Mouse (Mus musculus): ENCODE data around the gene Tcn2. TPM values are rescaled to one million over a fixed set of nuclear protein-coding genes. Genes with fewer than 3 reads are reported as not detected.
A peak's percentile ranks its signal among the peaks of the same experiment; 100 is the strongest.
"Not testable (repeated sequence)": the region's sequence is repeated elsewhere in the genome, so short reads cannot be mapped to it uniquely, and the experiment has no call there.

Tcn2 gene
- polyA plus RNA-seq, 1 experiment from 2014 or later = 28.3 TPM

GRCm38 (mm10) chr11:3960901-3961300 is 28.9 kb upstream of the Tcn2 start:
- no peaks in the 10 kb centered on the region for H3K9me3 ChIP-seq
- H3K27ac ChIP-seq = no peak overlapping the region
- H3K27me3 ChIP-seq (replicated peaks) = no peaks in the 10 kb centered on the region

GRCm38 (mm10) chr11:3955371-3955770 is 23.4 kb upstream of the Tcn2 start:
- not testable (repeated sequence) for ATAC-seq (ENCODE audit: low FRiP score, low read depth); H3K4me3 ChIP-seq; H3K4me2 ChIP-seq (replicated peaks); H3K36me3 ChIP-seq; H3K27me3 ChIP-seq (replicated peaks); H3K4me1 ChIP-seq; H3K27ac ChIP-seq; H3K9me3 ChIP-seq; H3K9ac ChIP-seq
- WGBS = 78% methylated on average over 4 of the region's 4 CpGs

More at GRCm38 (mm10) chr11:3960901-3961300, 28.9 kb upstream of the Tcn2 start:
- ATAC-seq (ENCODE audit: low FRiP score, low read depth) = no peak
- WGBS = 56% methylated on average over 2 of the region's 2 CpGs
- Histone ChIP-seq H3K36me3 (no peaks in the 10 kb centered on the region), H3K4me3 (no peak overlapping the region), H3K9ac (no peak overlapping the region), H3K4me1 (peaks cover 8% of the 10 kb centered on the region), H3K4me2 (replicated peaks) (no peak overlapping the region)

GRCm38 (mm10) chr11:3954876-3955275 is 22.9 kb upstream of the Tcn2 start:
- H3K4me2 ChIP-seq (replicated peaks); H3K36me3 ChIP-seq; H3K9me3 ChIP-seq; H3K9ac ChIP-seq; H3K27ac ChIP-seq; H3K4me1 ChIP-seq; ATAC-seq (ENCODE audit: low FRiP score, low read depth); H3K27me3 ChIP-seq (replicated peaks); H3K4me3 ChIP-seq: not testable (repeated sequence)
- 84% methylated on average over 5 of the region's 5 CpGs for WGBS

GRCm38 (mm10) chr11:3946386-3946785 is 14.4 kb upstream of the Tcn2 start:
- no peak for ATAC-seq (ENCODE audit: low FRiP score, low read depth)
- 15% methylated on average over 1 of the region's 1 CpGs for WGBS
- Histone ChIP-seq H3K9ac (no peak overlapping the region), H3K4me2 (replicated peaks) (no peak overlapping the region), H3K36me3 (no peaks in the 10 kb centered on the region), H3K27me3 (replicated peaks) (no peaks in the 10 kb centered on the region), H3K27ac (no peak overlapping the region), H3K4me1 (no peaks in the 10 kb centered on the region), H3K4me3 (no peak overlapping the region), H3K9me3 (no peaks in the 10 kb centered on the region)

DNA sequence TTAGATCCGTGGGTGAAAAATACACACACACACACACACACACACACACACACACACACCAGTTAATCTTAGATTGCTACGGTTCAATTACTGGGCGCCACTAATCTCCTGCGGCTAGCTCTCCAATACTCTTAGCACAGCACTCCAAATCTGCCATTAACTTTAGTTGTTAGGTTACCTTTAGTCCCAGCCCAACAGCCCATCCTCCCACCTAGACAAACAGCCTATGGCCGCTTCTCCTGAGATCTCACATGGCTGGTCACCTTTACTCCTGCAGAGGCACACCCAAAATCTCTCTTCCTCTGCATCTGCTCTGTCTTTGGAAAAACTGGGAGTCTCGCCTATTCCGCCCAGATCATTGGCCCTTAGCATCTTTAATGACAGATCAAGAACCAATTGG is 9.4 kb upstream of the Tcn2 start:
- no peaks in the 10 kb centered on the region for H3K9me3 ChIP-seq
- H3K4me3 ChIP-seq = no peak overlapping the region
- H3K36me3 ChIP-seq = no peaks in the 10 kb centered on the region
- H3K4me2 ChIP-seq (replicated peaks) = no peak overlapping the region
- no peaks in the 10 kb centered on the region for H3K27me3 ChIP-seq (replicated peaks)
- no peak overlapping the region for H3K9ac ChIP-seq
- H3K27ac ChIP-seq = no peak overlapping the region
- no peak for ATAC-seq (ENCODE audit: low FRiP score, low read depth)
- 87% methylated on average over 7 of the region's 7 CpGs for whole genome bisulfite sequencing
- no peaks in the 10 kb centered on the region for H3K4me1 ChIP-seq

GRCm38 (mm10) chr11:3937321-3937874 is 5.4 kb upstream of the Tcn2 start:
- Histone ChIP-seq H3K4me2 (replicated peaks) (no peak overlapping the region), H3K4me3 (no peak overlapping the region), H3K27me3 (replicated peaks) (no peaks in the 10 kb centered on the region), H3K9ac (no peak overlapping the region), H3K9me3 (no peaks in the 10 kb centered on the region), H3K36me3 (no peaks in the 10 kb centered on the region), H3K4me1 (no peaks in the 10 kb centered on the region), H3K27ac (no peak overlapping the region)
- ATAC-seq (ENCODE audit: low FRiP score, low read depth) = no peak
- WGBS = 77% methylated on average over 13 of the region's 13 CpGs

DNA sequence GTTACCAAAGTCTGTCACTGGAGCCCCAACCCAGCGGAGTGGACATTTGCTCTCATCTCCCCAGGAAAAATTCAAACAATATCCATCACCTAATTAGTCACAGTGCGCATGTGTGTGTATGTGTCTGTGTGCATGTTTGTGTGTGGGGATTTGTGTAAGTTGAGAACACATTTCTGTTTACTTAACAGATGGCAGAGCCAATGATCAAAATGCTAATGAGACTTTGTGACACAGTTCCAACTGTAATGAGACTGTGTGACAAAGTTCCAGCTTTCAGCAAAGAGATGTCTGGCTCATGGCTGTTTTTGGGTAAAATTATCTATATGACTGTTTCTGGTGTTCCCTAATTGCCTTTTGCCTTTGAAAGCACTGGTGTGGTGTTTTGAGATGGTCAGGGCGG is 4.4 kb upstream of the Tcn2 start:
- WGBS = 82% methylated on average over 3 of the region's 3 CpGs

GRCm38 (mm10) chr11:3935135-3935534 is 3.2 kb upstream of the Tcn2 start:
- H3K4me2 ChIP-seq (replicated peaks) = no peak overlapping the region
- no peak overlapping the region for H3K27ac ChIP-seq
- no peak for ATAC-seq (ENCODE audit: low FRiP score, low read depth)
- H3K4me1 ChIP-seq = peaks cover 13% of the 10 kb centered on the region
- H3K9ac ChIP-seq = no peak overlapping the region
- 75% methylated on average over 4 of the region's 4 CpGs for WGBS
- no peaks in the 10 kb centered on the region for H3K9me3 ChIP-seq
- H3K4me3 ChIP-seq = no peak overlapping the region
- no peaks in the 10 kb centered on the region for H3K36me3 ChIP-seq
- no peaks in the 10 kb centered on the region for H3K27me3 ChIP-seq (replicated peaks)

More for the DNA sequence above, 4.4 kb upstream of the Tcn2 start:
- H3K4me2 ChIP-seq (replicated peaks) = no peak overlapping the region
- no peaks in the 10 kb centered on the region for H3K9me3 ChIP-seq
- no peaks in the 10 kb centered on the region for H3K27me3 ChIP-seq (replicated peaks)
- H3K27ac ChIP-seq = no peak overlapping the region
- no peak overlapping the region for H3K4me3 ChIP-seq
- no peak for ATAC-seq (ENCODE audit: low FRiP score, low read depth)
- H3K4me1 ChIP-seq = peaks cover 8% of the 10 kb centered on the region
- no peaks in the 10 kb centered on the region for H3K36me3 ChIP-seq
- H3K9ac ChIP-seq = no peak overlapping the region

- WGBS = 88% methylated on average over 9 of the region's 9 CpGs
- Histone ChIP-seq H3K4me1 (peaks cover 13% of the 10 kb centered on the region), H3K9me3 (no peaks in the 10 kb centered on the region)
Measured at GRCm38 (mm10) chr11:3933756-3934285, 1.9 kb upstream of the Tcn2 start.

DNA sequence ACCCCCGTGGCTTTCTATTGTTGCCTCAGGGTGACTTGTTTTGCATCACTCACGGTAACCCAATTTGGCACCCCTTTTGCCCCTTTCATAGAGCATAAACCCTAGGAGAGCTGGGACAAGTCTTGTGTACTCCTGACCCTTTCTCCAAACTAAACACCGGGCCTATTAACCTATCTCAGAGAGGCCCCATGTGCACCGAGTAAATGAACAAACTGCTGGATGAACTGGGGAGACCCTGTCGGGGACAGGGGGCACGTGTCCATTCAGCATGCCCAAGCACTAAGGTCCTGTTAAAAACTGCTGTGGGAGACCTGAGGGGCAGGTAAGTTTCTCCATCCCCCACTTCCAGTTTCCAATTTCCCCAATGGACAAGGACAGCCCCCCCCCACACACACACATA is 1.0 kb downstream of the Tcn2 start:
- H3K27ac ChIP-seq = no peak overlapping the region
- H3K9me3 ChIP-seq = no peaks in the 10 kb centered on the region
- H3K4me3 ChIP-seq = peak overlapping the region; percentile 53
- WGBS = 18% methylated on average over 6 of the region's 6 CpGs
- peak; percentile 30; the same call in 1 of the 2 replicates for ATAC-seq (ENCODE audit: low FRiP score, low read depth)
- no peak overlapping the region for H3K9ac ChIP-seq
- H3K4me1 ChIP-seq = peaks cover 13% of the 10 kb centered on the region
- H3K4me2 ChIP-seq (replicated peaks) = peak overlapping the region; percentile 88
- 0 out of 2 replicates have a peak, but pooled peaks cover 8% of the 10 kb centered on the region for H3K36me3 ChIP-seq
- no peaks in the 10 kb centered on the region for H3K27me3 ChIP-seq (replicated peaks)

More at GRCm38 (mm10) chr11:3933756-3934285, 1.9 kb upstream of the Tcn2 start:
- H3K27ac ChIP-seq = no peak overlapping the region
- H3K36me3 ChIP-seq = no peaks in the 10 kb centered on the region
- no peak overlapping the region for H3K9ac ChIP-seq
- no peak for ATAC-seq (ENCODE audit: low FRiP score, low read depth)
- H3K27me3 ChIP-seq (replicated peaks) = no peaks in the 10 kb centered on the region
- H3K4me2 ChIP-seq (replicated peaks) = no peak overlapping the region
- H3K4me3 ChIP-seq = no peak overlapping the region

GRCm38 (mm10) chr11:3930019-3930418 is 1.9 kb downstream of the Tcn2 start:
- ATAC-seq (ENCODE audit: low FRiP score, low read depth) = no peak
- Histone ChIP-seq H3K4me2 (replicated peaks) (no peak overlapping the region), H3K27me3 (replicated peaks) (no peaks in the 10 kb centered on the region), H3K27ac (no peak overlapping the region), H3K36me3 (peaks cover 9% of the 10 kb centered on the region; the same call in 1 of the 2 replicates), H3K4me1 (peaks cover 13% of the 10 kb centered on the region), H3K9me3 (no peaks in the 10 kb centered on the region), H3K9ac (no peak overlapping the region), H3K4me3 (no peak overlapping the region)
- WGBS = 75% methylated on average over 4 of the region's 4 CpGs

GRCm38 (mm10) chr11:3925916-3926315 is 6.0 kb downstream of the Tcn2 start:
- Histone ChIP-seq H3K4me3 (no peak overlapping the region), H3K4me2 (replicated peaks) (no peak overlapping the region), H3K4me1 (0 out of 2 replicates have a peak, but pooled peaks cover under 1% of the 10 kb centered on the region), H3K36me3 (peaks cover 27% of the 10 kb centered on the region), H3K9me3 (no peaks in the 10 kb centered on the region), H3K27me3 (replicated peaks) (no peaks in the 10 kb centered on the region), H3K27ac (no peak overlapping the region), H3K9ac (no peak overlapping the region)
- no peak for ATAC-seq (ENCODE audit: low FRiP score, low read depth)
- WGBS = 96% methylated on average over 10 of the region's 10 CpGs

DNA sequence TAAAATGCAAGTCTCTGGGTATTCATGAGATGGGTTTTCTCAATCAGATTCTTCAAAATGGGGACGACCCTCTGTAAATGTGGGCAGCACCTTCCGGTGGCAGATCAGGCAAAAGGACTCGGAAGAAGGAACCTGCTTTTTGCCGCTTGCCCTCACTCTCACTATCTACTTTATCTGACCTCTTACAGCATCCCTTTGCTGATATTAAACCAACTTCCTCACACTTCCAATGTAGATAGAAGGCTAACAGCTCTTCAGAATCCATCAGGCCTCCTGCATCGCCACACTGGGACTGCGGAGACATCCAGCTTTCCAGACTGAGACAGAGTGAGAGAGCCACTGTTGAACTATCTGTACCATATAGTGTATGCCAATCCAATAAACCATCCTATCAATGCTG is 9.2 kb downstream of the Tcn2 start:
- Histone ChIP-seq H3K4me2 (replicated peaks) (no peak overlapping the region), H3K9me3 (no peaks in the 10 kb centered on the region), H3K27me3 (replicated peaks) (no peaks in the 10 kb centered on the region), H3K4me1 (no peaks in the 10 kb centered on the region), H3K9ac (no peak overlapping the region), H3K27ac (no peak overlapping the region), H3K4me3 (no peak overlapping the region), H3K36me3 (peaks cover 27% of the 10 kb centered on the region)
- 94% methylated on average over 6 of the region's 6 CpGs for WGBS
- no peak for ATAC-seq (ENCODE audit: low FRiP score, low read depth)
